ENCODE assay signal across 15 mouse cellular contexts in genomic region chr6:5022677-5023076, GRCm38 (mm10).
"Had no signal": no experiment of that assay in that cellular context is flagged by ENCODE, and none has a peak within 500 bp of the region (broad histone marks: within the 10 kb centered on the region; RNA-seq: fewer than 3 reads in every experiment).

No protein-coding gene starts in this region.

- H3K4me3 ChIP-seq: intestine, embryonic 15.5 days; liver, embryonic 13.5 days; lung, embryonic 15.5 days; midbrain, embryonic 10.5 days; neural tube, embryonic 13.5 days had no signal

- H3K4me1 ChIP-seq: intestine, embryonic 15.5 days; liver, embryonic 13.5 days; lung, embryonic 15.5 days had no signal

- DNase-seq: kidney, adult 9 months; kidney, postnatal 36 days; liver; liver, embryonic 13.5 days; liver, postnatal 0 days; lung, postnatal 14 days; thymus, adult 2 months; thymus, postnatal 25 days had no signal

- H3K27ac ChIP-seq: intestine, embryonic 15.5 days; kidney, postnatal 0 days; liver, embryonic 13.5 days; lung, embryonic 15.5 days; macrophage; midbrain, embryonic 10.5 days; neural tube, embryonic 13.5 days had no signal

- H3K4me2 ChIP-seq: intestine, embryonic 15.5 days; liver, embryonic 13.5 days; lung, embryonic 15.5 days; neural tube, embryonic 13.5 days had no signal

- H3K36me3 ChIP-seq: intestine, embryonic 15.5 days; liver, embryonic 13.5 days; lung, embryonic 15.5 days; midbrain, embryonic 10.5 days; neural tube, embryonic 13.5 days had no signal

- ATAC-seq: intestine, embryonic 15.5 days; liver, postnatal 0 days; midbrain, embryonic 16.5 days had no signal

- H3K9ac ChIP-seq: intestine, embryonic 15.5 days; liver, embryonic 13.5 days; liver, postnatal 0 days; lung, embryonic 15.5 days; neural tube, embryonic 13.5 days had no signal

- H3K27me3 ChIP-seq: intestine, embryonic 15.5 days; liver, embryonic 13.5 days; lung, embryonic 15.5 days; neural tube, embryonic 13.5 days had no signal

- H3K9me3 ChIP-seq: intestine, embryonic 15.5 days; liver, embryonic 13.5 days; lung, embryonic 15.5 days; midbrain, embryonic 10.5 days; neural tube, embryonic 13.5 days had no signal
